Mouse (Mus musculus) thymus, adult 2 months (tissue): ENCODE results near the gene Ank3.

Experiments used
- CTCF ChIP-seq: fragments of 200-500 bp; IDR thresholded peaks from 2 replicates; pipeline ENCODE4 v1.5.1; 2012; ENCODE audit warnings: mild to moderate bottlenecking, control low read depth, low read length, moderate library complexity, borderline replicate concordance; ENCODE audit not compliant: control insufficient read depth, poor library complexity, insufficient read depth; ENCODE audit errors: extremely low read depth
- POLR2A ChIP-seq: fragments of 200-500 bp; IDR thresholded peaks from 2 replicates; pipeline ENCODE4 v1.6.1; 2012; ENCODE audit warnings: mild to moderate bottlenecking, low read length, control low read depth, moderate library complexity; ENCODE audit not compliant: control insufficient read depth, poor library complexity, insufficient read depth; ENCODE audit errors: extremely low read depth

DNA sequence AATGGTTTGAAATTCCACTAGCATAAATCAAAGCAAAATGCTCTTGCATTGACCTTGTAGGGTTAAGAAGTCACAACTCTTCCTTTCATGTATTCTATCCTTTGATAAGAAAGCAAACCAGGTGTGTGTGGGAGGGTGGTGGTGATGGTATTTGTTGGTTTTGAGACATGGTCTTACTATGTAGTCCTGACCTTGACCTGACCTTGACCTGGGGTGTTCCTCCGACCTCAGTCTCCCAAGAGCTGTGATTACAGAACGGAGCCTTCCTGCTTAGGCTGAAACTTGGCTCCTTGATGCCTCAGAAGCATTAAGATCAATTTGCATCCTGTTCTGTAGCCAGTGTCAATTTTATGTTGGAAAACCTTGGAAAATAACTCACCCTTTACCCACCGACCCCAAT is 397.1 kb downstream of the Ank3 start:
- TF ChIP-seq POLR2A = no peak
- no peak for TF ChIP-seq CTCF
